Mouse (Mus musculus): Measurements from ENCODE around the gene Olfr506.
"Not testable (repeated sequence)": the region's sequence is repeated elsewhere in the genome, so short reads cannot be mapped to it uniquely, and the experiment has no call there.

Olfr506 gene

GRCm38 (mm10) chr7:108610487-108610886 lies at the start of gene Olfr506:
Gene Olfr506, plus strand, starts transcription at chr7:108610787.
- no peak for DNase-seq (ENCODE audit: low read depth, low spot score)
- no peaks in the 10 kb centered on the region for H3K27me3 ChIP-seq (ENCODE audit: control insufficient read depth, insufficient read depth, low read length, poor library complexity, severe bottlenecking)
- no peaks in the 10 kb centered on the region for H3K36me3 ChIP-seq (ENCODE audit: control insufficient read depth, insufficient read depth, low read length, poor library complexity, severe bottlenecking)

GRCm38 (mm10) chr7:108565693-108566092 lies 44.9 kb upstream of the Olfr506 start, which contains the start of gene Olfr504:
Gene Olfr504, minus strand, starts transcription at chr7:108565793.
- Histone ChIP-seq H3K36me3 (ENCODE audit: control insufficient read depth, insufficient read depth, low read length, poor library complexity, severe bottlenecking) (no peaks in the 10 kb centered on the region), H3K27me3 (ENCODE audit: control insufficient read depth, insufficient read depth, low read length, poor library complexity, severe bottlenecking) (no peaks in the 10 kb centered on the region)
- no peak for DNase-seq (ENCODE audit: low read depth, low spot score)

GRCm38 (mm10) chr7:108589797-108590196 lies 20.8 kb upstream of the Olfr506 start:
- no peak for DNase-seq (ENCODE audit: low read depth, low spot score)
- Histone ChIP-seq H3K36me3 (ENCODE audit: control insufficient read depth, insufficient read depth, low read length, poor library complexity, severe bottlenecking) (no peaks in the 10 kb centered on the region), H3K27me3 (ENCODE audit: control insufficient read depth, insufficient read depth, low read length, poor library complexity, severe bottlenecking) (no peaks in the 10 kb centered on the region)

- not testable (repeated sequence) for DNase-seq (ENCODE audit: low read depth, low spot score); H3K27me3 ChIP-seq (ENCODE audit: control insufficient read depth, insufficient read depth, low read length, poor library complexity, severe bottlenecking)
These were observed 8.7 kb upstream of the Olfr506 start for GRCm38 (mm10) chr7:108601916-108602315.

GRCm38 (mm10) chr7:108614110-108614509 lies 3.5 kb downstream of the Olfr506 start:
- no peak for DNase-seq (ENCODE audit: low read depth, low spot score)
- Histone ChIP-seq H3K36me3 (ENCODE audit: control insufficient read depth, insufficient read depth, low read length, poor library complexity, severe bottlenecking) (no peaks in the 10 kb centered on the region), H3K27me3 (ENCODE audit: control insufficient read depth, insufficient read depth, low read length, poor library complexity, severe bottlenecking) (no peaks in the 10 kb centered on the region)

More at GRCm38 (mm10) chr7:108601916-108602315, 8.7 kb upstream of the Olfr506 start:
- H3K36me3 ChIP-seq (ENCODE audit: control insufficient read depth, insufficient read depth, low read length, poor library complexity, severe bottlenecking): not testable (repeated sequence)

GRCm38 (mm10) chr7:108616781-108617180 lies 6.2 kb downstream of the Olfr506 start:
- not testable (repeated sequence) for H3K36me3 ChIP-seq (ENCODE audit: control insufficient read depth, insufficient read depth, low read length, poor library complexity, severe bottlenecking); H3K27me3 ChIP-seq (ENCODE audit: control insufficient read depth, insufficient read depth, low read length, poor library complexity, severe bottlenecking); DNase-seq (ENCODE audit: low read depth, low spot score)

- DNase-seq (ENCODE audit: low read depth, low spot score): no peak
- H3K36me3 ChIP-seq (ENCODE audit: control insufficient read depth, insufficient read depth, low read length, poor library complexity, severe bottlenecking): no peaks in the 10 kb centered on the region
- H3K27me3 ChIP-seq (ENCODE audit: control insufficient read depth, insufficient read depth, low read length, poor library complexity, severe bottlenecking): no peaks in the 10 kb centered on the region
These were observed 10.9 kb downstream of the Olfr506 start, which contains the start of gene Olfr507 for GRCm38 (mm10) chr7:108621514-108621913. Gene Olfr507, plus strand, starts transcription at chr7:108621814.

- no peak for DNase-seq (ENCODE audit: low read depth, low spot score)
- Histone ChIP-seq H3K27me3 (ENCODE audit: control insufficient read depth, insufficient read depth, low read length, poor library complexity, severe bottlenecking) (no peaks in the 10 kb centered on the region), H3K36me3 (ENCODE audit: control insufficient read depth, insufficient read depth, low read length, poor library complexity, severe bottlenecking) (no peaks in the 10 kb centered on the region)
These were observed 19.1 kb downstream of the Olfr506 start, which contains the start of gene Olfr508 for GRCm38 (mm10) chr7:108629694-108630093. Gene Olfr508, plus strand, starts transcription at chr7:108629994.

GRCm38 (mm10) chr7:108651806-108652205 lies 41.2 kb downstream of the Olfr506 start, which contains the start of gene Olfr509:
Gene Olfr509, minus strand, starts transcription at chr7:108651906.
- DNase-seq (ENCODE audit: low read depth, low spot score): no peak
- H3K36me3 ChIP-seq (ENCODE audit: control insufficient read depth, insufficient read depth, low read length, poor library complexity, severe bottlenecking): no peaks in the 10 kb centered on the region
- no peaks in the 10 kb centered on the region for H3K27me3 ChIP-seq (ENCODE audit: control insufficient read depth, insufficient read depth, low read length, poor library complexity, severe bottlenecking)

GRCm38 (mm10) chr7:108662419-108662818 lies 51.8 kb downstream of the Olfr506 start:
- H3K27me3 ChIP-seq (ENCODE audit: control insufficient read depth, insufficient read depth, low read length, poor library complexity, severe bottlenecking): no peaks in the 10 kb centered on the region
- DNase-seq (ENCODE audit: low read depth, low spot score): no peak

More at GRCm38 (mm10) chr7:108662419-108662818, 51.8 kb downstream of the Olfr506 start:
- H3K36me3 ChIP-seq (ENCODE audit: control insufficient read depth, insufficient read depth, low read length, poor library complexity, severe bottlenecking): no peaks in the 10 kb centered on the region
